Mouse (Mus musculus) embryonic facial prominence, embryonic 15.5 days (tissue): ENCODE results near the gene Ube2c. TPM values are rescaled to one million over a fixed set of nuclear protein-coding genes. Genes with fewer than 3 reads are reported as not detected.

Experiments used
- ATAC-seq: fragments of 200-750 bp; cut with Nextera tagmentation; 2 replicates; pipeline ENCODE4 v1.8.0; 2017; ENCODE audit warnings: low read depth, moderate TSS enrichment; ENCODE audit not compliant: insufficient number of reproducible peaks, low FRiP score, low TSS enrichment
- H3K27ac ChIP-seq: fragments of 300-500 bp; sonication (generic); replicated peaks from 2 replicates; pipeline ENCODE4 v1.5.1; 2015; ENCODE audit warnings: mild to moderate bottlenecking, inconsistent platforms
- H3K27me3 ChIP-seq: fragments of 300-500 bp; sonication (generic); 2 replicates; pipeline ENCODE4 v1.6.1; 2015; ENCODE audit warnings: inconsistent platforms
- H3K36me3 ChIP-seq: fragments of 300-500 bp; sonication (generic); 2 replicates; pipeline ENCODE4 v1.6.1; 2015; ENCODE audit warnings: mild to moderate bottlenecking, inconsistent platforms
- H3K4me1 ChIP-seq: fragments of 300-500 bp; sonication (generic); 2 replicates; pipeline ENCODE4 v1.6.1; 2015; ENCODE audit warnings: inconsistent platforms
- H3K4me2 ChIP-seq: fragments of 300-500 bp; sonication (generic); replicated peaks from 2 replicates; pipeline ENCODE4 v1.6.1; 2015; ENCODE audit warnings: mild to moderate bottlenecking, inconsistent platforms
- H3K4me3 ChIP-seq: fragments of 300-500 bp; sonication (generic); replicated peaks from 2 replicates; pipeline ENCODE4 v1.5.1; 2015; ENCODE audit warnings: mild to moderate bottlenecking, inconsistent platforms
- H3K9ac ChIP-seq: fragments of 300-500 bp; sonication (generic); 2 replicates; pipeline ENCODE4 v1.6.1; 2015; ENCODE audit warnings: inconsistent platforms
- H3K9me3 ChIP-seq: fragments of 300-500 bp; sonication (generic); replicated peaks from 2 replicates; pipeline ENCODE4 v1.6.1; 2016; ENCODE audit warnings: inconsistent platforms
- WGBS: fragments of 180-500 bp; shearing (Covaris S2); methylation state at CpG from one replicate; pipeline ENCODE4 v1.1.7; 2015; 5-methylcytosine and 5-hydroxymethylcytosine counted together
- polyA plus RNA-seq: library from polyadenylated mRNA; unstranded; fragments of >200 nt; fragmentation: Nextera tagmentation; extraction: Ambion mirVana; gene quantifications from 2 replicates; pipeline ENCODE4 v1.2.1, GENCODE M21; 2015

Ube2c gene
- polyA plus RNA-seq, 1 experiment from 2014 or later, result 302 TPM

DNA sequence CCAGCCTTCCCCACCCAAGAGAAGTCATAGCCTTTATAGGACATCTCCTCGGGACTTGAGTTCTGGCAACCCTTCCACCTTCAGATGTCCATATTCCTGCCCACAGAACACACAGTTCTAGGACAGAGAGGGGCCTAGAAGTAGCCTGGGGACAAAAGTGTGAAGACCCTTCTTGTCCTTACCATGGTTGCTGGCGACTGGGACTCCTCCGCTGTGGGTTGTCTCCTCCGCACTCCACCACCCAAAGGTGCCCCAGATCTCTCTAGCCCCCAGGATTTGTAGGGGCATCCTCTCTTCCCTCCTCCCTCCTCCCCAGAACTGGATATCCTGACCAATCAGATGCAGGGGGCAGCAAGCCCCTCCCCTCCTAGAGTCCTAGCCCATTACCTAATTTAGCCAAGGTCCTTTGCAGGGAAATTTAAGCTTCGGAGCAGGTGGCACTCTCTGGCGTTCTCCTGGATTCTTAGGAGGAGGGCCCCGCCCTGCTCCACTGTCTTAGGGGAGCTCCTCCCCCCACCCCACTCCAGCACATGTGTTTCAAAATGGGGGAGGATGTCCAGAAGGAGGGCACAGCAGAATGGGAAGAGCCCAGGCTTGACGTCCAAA is 9.9 kb downstream of the Ube2c start, which contains the start of gene Tnnc2:
TSS of gene Tnnc2 (minus strand) at position 487 of the 606 bp plus-strand sequence.
- Histone ChIP-seq H3K4me1 (peaks cover 3% of the 10 kb centered on the region), H3K4me2 (no peak within 1 kb of the TSS), H3K27me3 (no peaks in the 10 kb centered on the region; the same call in 1 of the 2 replicates), H3K36me3 (no peaks in the 10 kb centered on the region), H3K4me3 (no peak within 1 kb of the TSS), H3K9me3 (no peaks in the 10 kb centered on the region), H3K9ac (no peak within 1 kb of the TSS), H3K27ac (no peak within 1 kb of the TSS)
- whole genome bisulfite sequencing, result 62% methylated on average over 8 of the region's 8 CpGs
- ATAC-seq, result no peak

GRCm38 (mm10) chr2:164781876-164782275 is 12.2 kb downstream of the Ube2c start:
- no peak for ATAC-seq
- H3K4me1 ChIP-seq, result peaks cover 13% of the 10 kb centered on the region
- H3K36me3 ChIP-seq, result no peaks in the 10 kb centered on the region
- H3K9ac ChIP-seq, result no peak overlapping the region
- H3K27me3 ChIP-seq, result no peaks in the 10 kb centered on the region; the same call in 1 of the 2 replicates
- 0 out of 2 replicates have a peak overlapping the region, but pooled peaks have one; percentile 17 for H3K27ac ChIP-seq
- H3K9me3 ChIP-seq, result no peaks in the 10 kb centered on the region
- H3K4me3 ChIP-seq, result no peak overlapping the region
- WGBS, result 78% methylated on average over 4 of the region's 4 CpGs
- H3K4me2 ChIP-seq, result no peak overlapping the region

- Histone ChIP-seq H3K4me2 (no peak overlapping the region), H3K4me1 (peaks cover 33% of the 10 kb centered on the region), H3K27ac (no peak overlapping the region), H3K36me3 (no peaks in the 10 kb centered on the region), H3K9ac (no peak overlapping the region), H3K9me3 (no peaks in the 10 kb centered on the region), H3K27me3 (no peaks in the 10 kb centered on the region), H3K4me3 (no peak overlapping the region)
- WGBS, result 71% methylated on average over 7 of the region's 7 CpGs
- ATAC-seq, result no peak
These were observed 14.4 kb downstream of the Ube2c start for GRCm38 (mm10) chr2:164783926-164784581.

GRCm38 (mm10) chr2:164784869-164785420 is 15.2 kb downstream of the Ube2c start:
- peak overlapping the region; percentile 70 for H3K4me3 ChIP-seq
- peak overlapping the region; percentile 92 for H3K27ac ChIP-seq
- 7% methylated on average over 7 of the region's 7 CpGs for WGBS
- peak overlapping the region; percentile 85 for H3K9ac ChIP-seq
- no peak for ATAC-seq
- peak overlapping the region; percentile 79 for H3K4me2 ChIP-seq
- H3K9me3 ChIP-seq, result no peaks in the 10 kb centered on the region
- H3K36me3 ChIP-seq, result peaks cover 5% of the 10 kb centered on the region; the same call in 1 of the 2 replicates
- H3K27me3 ChIP-seq, result no peaks in the 10 kb centered on the region
- peaks cover 33% of the 10 kb centered on the region for H3K4me1 ChIP-seq

DNA sequence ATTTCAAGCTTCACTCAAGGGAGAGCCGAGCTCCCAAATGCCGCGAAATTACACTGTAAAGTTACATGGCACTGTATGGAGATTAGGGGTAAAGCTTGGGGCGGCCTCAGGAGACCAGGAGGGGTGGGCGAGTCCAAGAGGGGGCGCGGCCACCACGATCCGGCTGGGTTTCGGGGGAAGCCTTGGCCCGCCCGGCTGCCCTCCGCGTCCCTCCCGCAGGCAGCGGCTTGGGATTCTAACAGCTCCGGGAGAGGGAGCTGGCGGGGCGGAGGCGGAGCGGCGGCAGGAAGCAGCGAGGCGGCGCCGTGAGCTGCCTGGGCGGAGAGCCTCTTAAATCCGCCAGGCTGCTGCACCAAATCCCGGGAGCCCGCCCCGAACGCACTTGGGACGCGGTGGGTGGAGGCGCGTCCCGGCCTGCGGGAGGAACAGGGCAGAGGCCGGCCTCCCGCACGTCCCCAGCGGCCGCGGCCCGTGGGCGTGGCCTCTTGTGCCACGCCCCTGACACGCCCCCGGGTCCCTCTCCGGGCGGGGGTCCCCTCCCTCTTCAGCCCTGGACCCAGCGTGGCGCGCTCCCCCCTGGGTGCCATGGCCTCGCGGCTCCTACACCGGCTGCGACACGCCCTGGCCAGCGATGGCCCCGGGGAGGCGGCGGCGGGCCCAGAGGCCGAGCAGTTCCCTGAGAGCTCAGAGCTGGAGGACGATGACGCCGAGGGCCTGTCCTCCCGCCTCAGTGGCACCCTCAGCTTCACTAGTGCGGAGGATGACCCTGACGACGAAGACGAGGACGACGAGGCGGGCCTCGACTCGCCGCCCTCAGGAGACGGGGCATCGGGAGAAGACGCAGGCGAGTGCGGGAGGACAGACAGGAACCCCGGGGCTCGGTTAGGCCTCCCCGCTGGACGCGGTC is 16.0 kb downstream of the Ube2c start, which contains the start of gene Snx21:
TSS of gene Snx21 (plus strand) at position 343 of the 907 bp plus-strand sequence.
- Histone ChIP-seq H3K9ac (peak within 1 kb of the TSS; percentile 85), H3K4me3 (peak within 1 kb of the TSS; percentile 70), H3K4me1 (peaks cover 33% of the 10 kb centered on the region), H3K27ac (peak within 1 kb of the TSS; percentile 92), H3K27me3 (no peaks in the 10 kb centered on the region), H3K36me3 (peaks cover 8% of the 10 kb centered on the region), H3K4me2 (peak within 1 kb of the TSS; percentile 79), H3K9me3 (no peaks in the 10 kb centered on the region)
- under 1% methylated on average over 86 of the region's 89 CpGs for WGBS
- peak; percentile 92 for ATAC-seq

DNA sequence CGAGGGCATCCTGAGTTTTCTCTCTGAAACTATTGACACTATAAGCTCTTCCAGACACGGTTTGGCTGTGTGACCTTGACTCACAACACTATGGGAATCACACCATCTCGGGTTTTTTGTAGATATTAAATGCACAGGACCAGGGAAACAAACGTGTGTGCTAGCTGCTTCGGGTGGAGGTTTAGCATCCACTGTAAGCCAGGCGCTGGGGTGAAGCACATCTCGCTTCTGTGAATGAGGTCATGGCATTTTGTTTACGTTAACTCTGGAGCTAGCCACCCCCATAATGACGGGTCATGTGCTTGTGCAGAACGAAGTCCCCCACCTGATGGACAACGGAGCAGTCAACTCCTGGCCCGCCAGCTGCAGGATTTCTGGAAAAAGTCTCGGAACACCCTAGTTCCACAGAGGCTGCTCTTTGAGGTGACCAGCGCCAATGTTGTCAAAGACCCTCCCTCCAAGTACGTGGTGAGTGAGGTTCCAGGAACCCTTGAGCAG is 16.7 kb downstream of the Ube2c start:
- WGBS, result 9% methylated on average over 15 of the region's 15 CpGs
- Histone ChIP-seq H3K4me1 (peaks cover 33% of the 10 kb centered on the region), H3K9ac (peak overlapping the region; percentile 85), H3K27me3 (no peaks in the 10 kb centered on the region), H3K9me3 (no peaks in the 10 kb centered on the region), H3K36me3 (peaks cover 15% of the 10 kb centered on the region), H3K4me3 (peak overlapping the region; percentile 70), H3K27ac (peak overlapping the region; percentile 92), H3K4me2 (peak overlapping the region; percentile 79)
- ATAC-seq, result no peak

- 0 out of 2 replicates have a peak overlapping the region, but pooled peaks have one; percentile 85 for H3K9ac ChIP-seq
These were observed 17.3 kb downstream of the Ube2c start for GRCm38 (mm10) chr2:164787032-164787431.

GRCm38 (mm10) chr2:164787779-164788178 is 18.1 kb downstream of the Ube2c start:
- Histone ChIP-seq H3K9me3 (no peaks in the 10 kb centered on the region), H3K27me3 (no peaks in the 10 kb centered on the region), H3K4me2 (peak overlapping the region; percentile 79; the same call in 1 of the 2 replicates), H3K4me1 (peaks cover 33% of the 10 kb centered on the region), H3K4me3 (no peak overlapping the region), H3K36me3 (peaks cover 29% of the 10 kb centered on the region), H3K9ac (no peak overlapping the region), H3K27ac (no peak overlapping the region)
- WGBS, result 62% methylated on average over 10 of the region's 10 CpGs
- no peak for ATAC-seq

More at GRCm38 (mm10) chr2:164787032-164787431, 17.3 kb downstream of the Ube2c start:
- no peaks in the 10 kb centered on the region for H3K9me3 ChIP-seq
- WGBS, result 79% methylated on average over 3 of the region's 3 CpGs
- peaks cover 21% of the 10 kb centered on the region for H3K36me3 ChIP-seq
- H3K27ac ChIP-seq, result no peak overlapping the region
- H3K4me3 ChIP-seq, result peak overlapping the region; percentile 70
- H3K4me1 ChIP-seq, result peaks cover 33% of the 10 kb centered on the region
- no peak for ATAC-seq
- no peaks in the 10 kb centered on the region for H3K27me3 ChIP-seq
- H3K4me2 ChIP-seq, result peak overlapping the region; percentile 79

DNA sequence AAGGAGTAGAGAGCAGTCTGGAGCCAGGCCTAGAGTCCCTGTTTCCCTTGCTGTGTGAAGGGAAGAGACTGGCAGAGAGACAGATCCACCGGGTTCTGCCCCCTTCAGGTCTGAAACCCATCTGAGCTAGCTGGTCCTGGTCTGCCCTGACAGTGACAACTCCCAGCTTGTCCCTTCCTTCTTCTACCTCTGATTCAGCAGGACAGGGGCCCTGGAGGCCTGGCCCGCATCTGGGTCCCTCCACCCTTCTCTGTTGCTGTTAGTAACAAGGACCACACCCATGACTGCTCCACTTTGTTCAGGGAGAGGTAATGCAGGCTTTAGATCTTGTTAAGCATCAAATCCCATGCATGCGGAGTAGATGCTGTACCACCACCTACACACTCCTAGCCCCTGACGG is 18.7 kb downstream of the Ube2c start:
- 58% methylated on average over 4 of the region's 4 CpGs for WGBS
- no peak overlapping the region for H3K4me2 ChIP-seq
- H3K4me1 ChIP-seq, result peaks cover 33% of the 10 kb centered on the region
- H3K4me3 ChIP-seq, result no peak overlapping the region
- H3K9me3 ChIP-seq, result no peaks in the 10 kb centered on the region
- peaks cover 34% of the 10 kb centered on the region for H3K36me3 ChIP-seq
- ATAC-seq, result no peak
- H3K27me3 ChIP-seq, result no peaks in the 10 kb centered on the region
- no peak overlapping the region for H3K27ac ChIP-seq
- no peak overlapping the region for H3K9ac ChIP-seq

GRCm38 (mm10) chr2:164790451-164790850 is 20.8 kb downstream of the Ube2c start:
- 79% methylated on average over 4 of the region's 4 CpGs for WGBS
- Histone ChIP-seq H3K9ac (no peak overlapping the region), H3K27ac (no peak overlapping the region), H3K9me3 (no peaks in the 10 kb centered on the region), H3K36me3 (peaks cover 48% of the 10 kb centered on the region), H3K4me2 (no peak overlapping the region), H3K4me3 (no peak overlapping the region), H3K4me1 (peaks cover 24% of the 10 kb centered on the region), H3K27me3 (no peaks in the 10 kb centered on the region)
- ATAC-seq, result no peak
